Mouse (Mus musculus): ENCODE measurements around the gene Mtcp1.

DNA sequence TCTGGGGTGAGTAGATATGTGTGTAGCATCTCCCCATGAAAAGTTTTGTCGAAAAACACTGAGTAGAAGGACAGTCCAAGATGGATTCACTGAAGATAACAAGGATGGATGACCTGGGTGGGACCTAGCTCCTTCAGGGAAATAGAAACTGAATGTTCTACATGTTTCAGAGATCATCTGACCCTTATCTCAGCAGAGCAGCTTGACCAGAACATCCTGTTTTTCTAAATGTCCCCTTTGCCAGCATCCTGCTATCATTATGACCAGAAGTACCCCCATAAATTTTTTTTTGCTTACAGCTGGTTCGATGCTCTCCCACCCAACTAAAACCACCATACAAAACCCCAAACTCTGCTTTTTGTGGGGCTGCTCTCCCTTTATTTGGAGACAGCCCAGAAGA lies 13.7 kb downstream of the Mtcp1 start:
- TF ChIP-seq CTCF (IDR thresholded peaks at IDR 0.05; ENCODE audit: low read depth, low read length) (no peak), POLR2A (IDR thresholded peaks at IDR 0.05; ENCODE audit: insufficient read depth, low read length) (no peak), EP300 (IDR thresholded peaks at IDR 0.05; ENCODE audit: insufficient read depth, low read depth, low read length) (no peak)

Measured in ES-Bruce4 (cell line).